Mouse (Mus musculus) MEL (cell line): ENCODE results near the gene Tmem255b.

Source experiments
- CTCF ChIP-seq, 3 experiments: IDR thresholded peaks in 2 of 3; conservative IDR thresholded peaks in 1 of 3; 2 replicates each; pipeline ENCODE4 v1.5.1; 2011 to 2012; ENCODE audit warnings: low read length in 3 of 3, low read depth in 2 of 3, mild to moderate bottlenecking in 2 of 3, improper control_type of control experiment in 1 of 3, inconsistent platforms in 1 of 3, mixed read lengths in 1 of 3, moderate library complexity in 1 of 3; ENCODE audit not compliant: control insufficient read depth in 1 of 3, insufficient read depth in 1 of 3, poor library complexity in 1 of 3, severe bottlenecking in 1 of 3
- USF2 ChIP-seq, 2 experiments: IDR thresholded peaks; 2 replicates each; pipeline ENCODE4 v1.6.1; 2011 to 2012; ENCODE audit warnings: improper control_type of control experiment in 2 of 2, low read length in 2 of 2, borderline replicate concordance in 1 of 2, inconsistent platforms in 1 of 2, low read depth in 1 of 2, mild to moderate bottlenecking in 1 of 2; ENCODE audit not compliant: insufficient read depth in 1 of 2

DNA sequence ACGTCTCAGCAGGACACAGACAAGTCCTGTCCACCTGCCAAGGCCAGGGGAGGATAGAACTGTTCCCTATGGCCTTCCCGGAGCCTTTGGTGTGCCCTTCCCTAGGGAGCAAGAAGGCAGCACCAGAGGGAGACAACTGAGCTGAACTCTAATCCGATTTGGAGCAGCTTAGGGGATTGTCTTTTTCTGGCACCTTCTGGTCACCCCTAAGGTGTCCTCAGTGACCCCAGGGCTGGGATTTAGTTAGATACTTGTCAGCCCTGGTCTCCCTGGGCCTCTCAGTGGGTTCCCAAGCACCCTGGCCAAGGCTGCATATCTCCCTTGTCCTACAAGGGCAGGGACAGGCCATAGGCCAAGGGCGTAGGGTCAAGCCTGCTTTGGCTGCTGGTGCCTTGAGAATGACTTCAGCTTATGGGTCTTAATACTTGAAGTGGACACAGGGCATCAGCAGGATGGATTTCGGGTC is 30.3 kb upstream of the Tmem255b start, which contains the start of gene Grk1:
- TF ChIP-seq CTCF (IDR thresholded peaks at IDR 0.05 in 2 of 3, conservative IDR thresholded peaks at IDR 0.05 in 1 of 3; ENCODE audit: control insufficient read depth in 1 of 3, insufficient read depth in 1 of 3, low read depth in 2 of 3, low read length in 3 of 3, poor library complexity in 1 of 3, severe bottlenecking in 1 of 3): no peak
- no peak for TF ChIP-seq USF2 (IDR thresholded peaks at IDR 0.05; ENCODE audit: borderline replicate concordance in 1 of 2, insufficient read depth in 1 of 2, low read depth in 1 of 2, low read length in 2 of 2)
